Mouse (Mus musculus): ENCODE measurements around the gene Nkx6-2. TPM values are rescaled to one million over a fixed set of nuclear protein-coding genes. Genes with fewer than 3 reads are reported as not detected.

The Nkx6-2 gene
- polyA plus RNA-seq (2012; rRNA removed), result 11.6 and 35.0 TPM in 2 replicates

GRCm38 (mm10) chr7:139582595-139582994, at the start of gene Nkx6-2:
TSS of gene Nkx6-2 (minus strand) at chr7:139582797.

Other genes with a start within 250 kb of the Nkx6-2 start
- 11.4 and 16.0 TPM in 2 replicates for gene Inpp5a, start 193.7 kb downstream of the Nkx6-2 start, polyA plus RNA-seq (2012; rRNA removed)
- 0.67 and 0.83 TPM in 2 replicates for gene Cfap46, start 101.0 kb upstream of the Nkx6-2 start, polyA plus RNA-seq (2012; rRNA removed)

All from central nervous system, embryonic 11.5 days (tissue).